Mouse (Mus musculus): ENCODE results near the gene Olfr619.

Gene Olfr619

DNA sequence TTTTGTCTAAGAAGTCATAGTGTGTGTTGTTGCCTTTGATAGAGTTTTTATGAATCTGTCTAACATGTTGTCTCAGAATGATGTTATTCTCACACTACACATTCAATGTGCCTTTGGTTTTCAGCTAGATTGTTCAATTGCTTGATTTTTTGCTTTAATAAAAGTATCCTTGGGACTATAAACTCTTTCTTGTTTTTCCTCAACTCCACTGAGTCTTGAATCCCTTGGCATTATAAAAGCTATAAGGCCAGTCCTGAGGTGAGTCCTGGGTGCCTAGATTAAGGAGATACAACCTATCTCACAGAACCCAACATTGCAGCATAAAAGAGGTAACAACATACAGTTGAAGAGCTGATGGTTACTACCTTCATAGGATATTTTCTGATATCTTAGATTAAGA, at the start of gene Olfr619:
Gene Olfr619 (plus strand): TSS at position 301 of the 400 bp plus-strand sequence.
- DNase-seq (ENCODE audit: low spot score in 2 of 2): no peak

DNA sequence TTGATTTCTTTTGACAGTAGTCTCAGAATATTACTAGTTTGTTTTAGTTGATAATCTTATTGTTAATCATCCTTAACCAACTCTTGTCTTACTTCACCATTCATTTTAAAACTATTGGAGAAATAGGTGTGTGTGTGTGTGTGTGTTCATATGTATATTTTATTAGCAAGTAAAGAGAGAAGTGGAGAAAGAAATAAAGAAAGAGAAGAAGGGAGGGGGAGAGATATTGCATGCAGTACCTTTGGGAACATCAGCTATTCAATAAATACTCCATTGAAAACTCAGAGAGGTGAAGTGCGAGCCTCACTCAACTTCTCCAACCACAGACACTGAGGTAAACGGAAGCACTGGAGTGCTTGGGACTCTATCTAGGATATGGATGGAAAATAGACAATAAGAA, 44.6 kb upstream of the Olfr619 start, which contains the start of gene Olfr615:
Gene Olfr615 (plus strand): TSS at position 301 of the 400 bp plus-strand sequence.
- DNase-seq (ENCODE audit: low spot score in 2 of 2): no peak

DNA sequence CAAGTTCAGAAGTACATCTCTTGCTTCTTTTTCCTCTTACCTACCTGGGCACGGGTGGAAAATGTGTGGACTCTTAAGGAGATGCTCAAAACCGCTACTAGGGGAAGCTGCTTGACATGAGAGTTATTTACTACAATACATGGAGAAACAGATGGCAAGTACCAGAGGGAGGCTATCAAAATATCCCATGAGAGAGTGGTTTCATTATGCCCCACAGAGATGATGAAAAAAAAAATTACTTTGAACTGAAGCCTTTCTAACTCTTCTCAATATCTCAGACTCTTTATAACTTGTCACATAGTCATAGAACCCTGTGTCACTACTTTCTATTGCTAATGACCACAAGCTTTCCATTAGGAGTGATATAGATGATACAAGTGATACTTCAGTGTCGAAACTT, 31.3 kb upstream of the Olfr619 start, which contains the start of gene Olfr616:
Gene Olfr616 (minus strand): TSS at position 101 of the 400 bp plus-strand sequence.
- no peak for DNase-seq (ENCODE audit: low spot score in 2 of 2)

DNA sequence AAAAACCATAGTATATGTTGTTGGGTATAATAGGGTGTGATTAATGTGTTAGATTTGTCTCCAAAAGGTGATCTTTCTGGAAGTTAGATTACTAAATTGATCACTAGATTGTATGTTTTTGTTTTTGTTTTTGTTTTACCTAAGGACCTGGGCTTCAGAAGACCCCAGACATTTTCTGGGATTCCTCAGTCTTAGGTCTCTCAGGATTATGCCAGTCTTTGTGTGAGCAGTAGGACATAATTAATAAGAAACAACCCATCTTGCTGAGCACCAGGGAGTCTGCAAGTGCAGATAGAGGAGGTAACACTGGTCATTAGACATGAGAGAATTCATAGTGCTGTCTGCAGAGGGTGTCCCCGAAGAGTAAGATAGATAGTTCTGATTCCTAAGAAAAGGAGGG, 27.6 kb upstream of the Olfr619 start, which contains the start of gene Olfr617:
Gene Olfr617 (plus strand): TSS at position 301 of the 400 bp plus-strand sequence.
- no peak for DNase-seq (ENCODE audit: low spot score in 2 of 2)

DNA sequence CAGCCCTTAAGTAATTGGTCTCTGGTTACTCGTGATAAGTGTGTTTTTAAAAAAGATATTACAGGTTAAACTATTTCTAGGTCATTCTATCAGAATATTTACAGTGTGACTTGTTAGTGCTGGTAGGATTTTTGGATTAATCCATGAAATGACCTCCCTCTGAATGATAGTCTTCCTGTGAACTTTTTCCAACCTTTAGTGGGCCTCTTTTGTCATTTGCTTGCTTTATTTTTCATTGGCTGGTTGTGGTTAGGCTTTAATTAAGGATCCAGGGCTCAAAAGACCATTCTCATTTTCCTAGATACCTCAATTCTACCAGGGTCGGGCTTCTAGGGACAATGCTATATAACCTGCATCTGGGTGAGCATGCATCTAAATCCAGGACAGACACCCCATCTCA, 10.6 kb upstream of the Olfr619 start, which contains the start of gene Olfr618:
Gene Olfr618 (plus strand): TSS at position 301 of the 400 bp plus-strand sequence.
- no peak for DNase-seq (ENCODE audit: low spot score in 2 of 2)

DNA sequence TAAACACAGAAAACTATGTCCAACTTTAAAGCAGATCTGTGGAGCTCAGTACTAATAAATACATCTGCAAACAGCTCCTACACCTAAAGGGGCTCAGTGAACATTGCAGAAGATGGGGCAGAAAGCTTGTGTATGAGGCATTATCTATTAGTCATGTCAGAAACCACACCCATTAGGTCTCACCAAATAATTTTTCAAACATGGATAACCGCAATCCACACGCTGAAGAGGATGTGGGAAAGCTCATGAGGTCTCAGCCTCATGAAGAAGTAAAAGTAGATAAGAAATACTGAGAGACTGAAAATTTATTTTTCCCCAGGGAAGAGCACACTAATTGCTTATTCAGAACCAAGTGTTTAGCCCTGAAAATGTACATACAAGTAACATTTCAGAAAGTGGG, 7.0 kb downstream of the Olfr619 start:
- no peak for DNase-seq (ENCODE audit: low spot score in 2 of 2)

DNA sequence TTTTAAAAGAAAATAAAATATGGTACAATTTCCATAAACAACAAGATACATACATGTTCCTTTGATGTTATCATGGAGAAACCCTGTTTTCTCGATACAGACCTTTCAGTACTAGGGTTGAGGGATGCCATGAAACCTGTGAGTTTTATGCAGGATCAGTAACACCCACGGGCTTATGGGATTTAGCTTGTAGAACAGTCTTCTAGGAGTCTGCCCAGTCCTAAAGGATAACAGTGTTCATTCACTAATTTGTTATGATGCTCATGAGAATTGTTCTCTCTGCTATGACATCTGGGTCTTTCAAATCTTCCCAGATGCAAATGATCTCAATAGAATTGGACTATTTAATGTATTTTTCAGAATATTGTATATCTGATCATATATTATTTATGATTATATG, 12.1 kb downstream of the Olfr619 start, which contains the start of gene Olfr620:
Gene Olfr620 (minus strand): TSS at position 101 of the 400 bp plus-strand sequence.
- no peak for DNase-seq (ENCODE audit: low spot score in 2 of 2)

DNA sequence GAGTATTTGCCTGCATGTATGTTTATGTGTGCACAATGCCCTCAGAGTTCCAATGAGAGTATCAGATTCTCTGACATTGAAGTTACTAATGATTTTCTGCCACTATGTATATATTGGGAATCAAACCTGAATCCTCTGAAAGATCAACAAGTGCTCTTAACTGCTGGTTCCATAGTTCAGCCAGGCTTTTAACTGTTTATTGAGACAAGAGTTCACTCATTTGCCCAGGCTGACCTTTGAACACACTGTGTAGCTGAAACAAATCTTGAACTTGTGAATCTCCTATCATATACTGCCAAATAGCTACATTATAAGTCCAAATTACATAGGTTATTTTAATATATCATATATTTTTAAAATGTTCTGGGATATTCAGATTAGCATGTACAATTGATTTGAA, 36.4 kb downstream of the Olfr619 start:
- no peak for DNase-seq (ENCODE audit: low spot score in 2 of 2)

DNA sequence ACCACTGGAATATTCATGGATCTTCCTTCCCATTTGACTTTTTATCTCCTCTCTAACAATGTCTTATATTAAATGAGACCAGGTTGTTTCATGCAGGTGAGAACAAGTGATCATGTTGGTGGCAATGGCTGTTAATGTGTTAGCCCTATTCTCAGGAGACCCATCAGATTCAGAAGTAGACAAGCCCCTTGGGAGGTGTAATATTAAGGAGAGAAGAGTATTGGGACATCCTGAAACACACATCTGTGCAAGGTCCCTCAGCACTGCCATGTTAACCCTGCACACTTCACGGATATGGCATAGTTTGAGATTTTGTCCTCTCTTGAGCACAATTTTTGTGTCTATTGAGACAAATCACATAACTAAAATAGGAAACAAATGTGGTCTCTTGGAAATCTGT, 42.2 kb downstream of the Olfr619 start, which contains the start of gene Olfr622:
Gene Olfr622 (minus strand): TSS at position 101 of the 400 bp plus-strand sequence.
- no peak for DNase-seq (ENCODE audit: low spot score in 2 of 2)

DNA sequence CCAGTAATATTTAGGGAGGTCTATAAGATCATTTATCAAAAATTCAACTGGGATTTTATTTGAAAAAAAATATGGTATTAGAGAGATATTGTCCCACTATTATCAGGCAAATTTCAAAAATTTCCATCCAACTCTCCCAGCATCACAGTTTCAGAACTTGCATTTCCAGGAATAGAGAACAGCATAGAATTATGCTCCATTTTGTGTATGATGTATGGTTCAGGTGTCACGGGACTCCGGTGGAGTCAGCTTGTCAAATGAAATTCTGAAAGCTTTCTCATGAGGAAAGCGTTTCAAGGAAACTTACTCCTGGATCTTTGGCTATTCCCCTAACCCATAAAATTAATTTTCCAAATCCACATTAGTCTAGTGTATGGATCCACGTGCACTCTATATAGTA, 43.7 kb downstream of the Olfr619 start:
- no peak for DNase-seq (ENCODE audit: low spot score in 2 of 2)
